Mouse (Mus musculus) right cerebral cortex, postnatal 14 days (tissue): Measurements from ENCODE around the gene Ccdc154.

Experiments
- DNase-seq: peaks from one replicate; pipeline ENCODE4 v3.0.0; 2022

Ccdc154 gene

GRCm38 (mm10) chr17:25184961-25185360 lies 22.7 kb downstream of the Ccdc154 start:
- no peak for DNase-seq

GRCm38 (mm10) chr17:25187784-25188149 lies 25.5 kb downstream of the Ccdc154 start:
- no peak for DNase-seq

- DNase-seq: peak; percentile 72
Measured at GRCm38 (mm10) chr17:25188150-25189031, 26.1 kb downstream of the Ccdc154 start, which contains the start of gene Unkl. Gene Unkl, plus strand, starts transcription at chr17:25188397.

GRCm38 (mm10) chr17:25189091-25189490 lies 26.8 kb downstream of the Ccdc154 start:
- DNase-seq: no peak

- no peak for DNase-seq
Measured at GRCm38 (mm10) chr17:25202401-25202800, 40.1 kb downstream of the Ccdc154 start.

GRCm38 (mm10) chr17:25210006-25210405 lies 47.7 kb downstream of the Ccdc154 start:
- DNase-seq: no peak

- no peak for DNase-seq
Measured at GRCm38 (mm10) chr17:25210680-25211466, 48.6 kb downstream of the Ccdc154 start.

GRCm38 (mm10) chr17:25211705-25212104 lies 49.4 kb downstream of the Ccdc154 start:
- no peak for DNase-seq

- no peak for DNase-seq
Measured at GRCm38 (mm10) chr17:25215431-25215830, 53.2 kb downstream of the Ccdc154 start.

GRCm38 (mm10) chr17:25218967-25219366 lies 56.7 kb downstream of the Ccdc154 start:
- DNase-seq: no peak

GRCm38 (mm10) chr17:25219492-25220295 lies 57.4 kb downstream of the Ccdc154 start:
- DNase-seq: no peak

GRCm38 (mm10) chr17:25220746-25221145 lies 58.5 kb downstream of the Ccdc154 start:
- DNase-seq: no peak
